Mouse (Mus musculus) E14TG2a.4 (cell line): Measurements from ENCODE around the gene Pdx1.

Experiments used
- CTCF ChIP-seq: conservative IDR thresholded peaks from 2 replicates; pipeline ENCODE4 v1.5.1; 2014; ENCODE audit warnings: low read length
- POU5F1 ChIP-seq: IDR thresholded peaks from 2 replicates; pipeline ENCODE4 v1.6.1; 2014; ENCODE audit warnings: low read length, borderline replicate concordance

- TF ChIP-seq CTCF (no peak), POU5F1 (no peak)
Observed at GRCm38 (mm10) chr5:147272046-147272807, 2.5 kb downstream of the Pdx1 start.
